Mouse (Mus musculus) liver, embryonic 13.5 days (tissue): ENCODE data around the gene Smyd4. TPM values are rescaled to one million over a fixed set of nuclear protein-coding genes. Genes with fewer than 3 reads are reported as not detected.

Experiments used
- ATAC-seq: fragments of 200-750 bp; cut with Nextera tagmentation; 2 replicates; pipeline ENCODE4 v1.8.0; 2017; ENCODE audit warnings: low read depth, mild to moderate bottlenecking, moderate number of reproducible peaks, moderate library complexity
- DNase-seq: peaks from one replicate; pipeline ENCODE4 v3.0.0; 2022
- H3K27ac ChIP-seq: fragments of 300-500 bp; sonication (generic); 2 replicates; pipeline ENCODE4 v1.5.1; 2015; ENCODE audit warnings: moderate library complexity, mild to moderate bottlenecking, inconsistent platforms
- H3K27me3 ChIP-seq: fragments of 300-500 bp; sonication (generic); 2 replicates; pipeline ENCODE4 v1.6.1; 2015; ENCODE audit warnings: mild to moderate bottlenecking, inconsistent platforms
- H3K36me3 ChIP-seq: fragments of 300-500 bp; sonication (generic); 2 replicates; pipeline ENCODE4 v1.6.1; 2015; ENCODE audit warnings: mild to moderate bottlenecking, inconsistent platforms
- H3K4me1 ChIP-seq: fragments of 300-500 bp; sonication (generic); replicated peaks from 2 replicates; pipeline ENCODE4 v1.6.1; 2015; ENCODE audit warnings: inconsistent platforms
- H3K4me2 ChIP-seq: fragments of 300-500 bp; sonication (generic); 2 replicates; pipeline ENCODE4 v1.6.1; 2015; ENCODE audit warnings: inconsistent platforms, mild to moderate bottlenecking, moderate library complexity
- H3K4me3 ChIP-seq: fragments of 300-500 bp; sonication (generic); replicated peaks from 2 replicates; pipeline ENCODE4 v1.5.1; 2015; ENCODE audit warnings: mild to moderate bottlenecking, inconsistent platforms
- H3K9ac ChIP-seq: fragments of 300-500 bp; sonication (generic); 2 replicates; pipeline ENCODE4 v1.6.1; 2015; ENCODE audit warnings: mild to moderate bottlenecking, inconsistent platforms
- H3K9me3 ChIP-seq: fragments of 300-500 bp; sonication (generic); replicated peaks from 2 replicates; pipeline ENCODE4 v1.6.1; 2016; ENCODE audit warnings: inconsistent platforms
- WGBS: fragments of 180-500 bp; shearing (Covaris S2); methylation state at CpG from one replicate; pipeline ENCODE4 v1.1.7; 2015; ENCODE audit not compliant: insufficient replicate concordance; 5-methylcytosine and 5-hydroxymethylcytosine counted together
- polyA plus RNA-seq: library from polyadenylated mRNA; unstranded; fragments of >200 nt; fragmentation: Nextera tagmentation; extraction: Ambion mirVana; gene quantifications from 2 replicates; pipeline ENCODE4 v1.2.1, GENCODE M21; 2015

Gene Smyd4
- polyA plus RNA-seq, 1 experiment from 2014 or later, result 5.1 TPM

DNA sequence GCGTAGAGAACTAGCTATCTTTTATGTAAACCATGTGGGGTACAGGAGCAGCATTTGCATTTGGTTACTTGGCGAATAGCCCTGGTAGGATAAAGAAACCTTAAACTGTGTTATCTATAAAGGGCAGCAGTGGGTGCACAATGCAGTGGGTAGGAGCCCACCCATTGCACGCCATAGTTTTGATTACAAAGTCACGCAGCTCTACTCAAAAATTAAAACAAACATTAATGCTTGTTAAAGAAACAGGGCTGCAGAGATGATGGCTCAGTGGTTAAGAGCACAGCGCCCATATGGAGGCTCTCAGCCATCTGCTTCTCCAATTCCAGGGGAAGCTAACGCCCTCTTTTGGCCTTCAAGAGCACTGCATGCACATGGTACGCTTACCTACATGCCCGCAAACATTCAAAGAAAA is 24.9 kb upstream of the Smyd4 start:
- H3K9ac ChIP-seq, result peak overlapping the region; percentile 15; the same call in 1 of the 2 replicates
- H3K27ac ChIP-seq, result peak overlapping the region; percentile 10; the same call in 1 of the 2 replicates
- no peaks in the 10 kb centered on the region for H3K9me3 ChIP-seq
- no peaks in the 10 kb centered on the region for H3K27me3 ChIP-seq
- H3K4me2 ChIP-seq, result peak overlapping the region; percentile 17; the same call in 1 of the 2 replicates
- ATAC-seq (peak; percentile 78), DNase-seq (no peak)
- H3K4me3 ChIP-seq, result no peak overlapping the region
- peaks cover 59% of the 10 kb centered on the region for H3K36me3 ChIP-seq
- H3K4me1 ChIP-seq, result peaks cover 62% of the 10 kb centered on the region
- WGBS, result 49% methylated on average over 8 of the region's 8 CpGs

DNA sequence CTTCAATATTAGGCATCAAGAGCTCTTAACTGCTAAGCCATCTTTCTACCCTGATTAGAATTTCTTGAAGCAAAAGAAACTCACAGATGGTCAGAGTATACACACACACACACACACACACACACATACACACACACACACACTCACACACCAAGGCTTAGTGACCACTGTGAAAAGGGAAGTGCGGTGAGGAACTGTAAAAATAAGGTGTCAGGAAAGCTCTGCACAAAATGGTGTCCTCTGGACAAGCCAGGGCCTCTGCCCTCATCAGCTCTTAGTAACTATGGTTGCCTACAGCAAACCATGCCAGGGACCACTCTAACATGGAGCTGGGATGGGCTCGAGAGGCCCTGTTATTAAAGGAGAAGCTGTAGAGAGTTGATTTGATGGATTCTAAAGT is 23.8 kb upstream of the Smyd4 start:
- Histone ChIP-seq H3K4me3 (no peak overlapping the region), H3K36me3 (peaks cover 59% of the 10 kb centered on the region), H3K9ac (no peak overlapping the region), H3K27me3 (no peaks in the 10 kb centered on the region), H3K4me2 (no peak overlapping the region), H3K4me1 (peaks cover 51% of the 10 kb centered on the region), H3K27ac (no peak overlapping the region), H3K9me3 (no peaks in the 10 kb centered on the region)
- ATAC-seq (no peak), DNase-seq (no peak)
- 65% methylated on average over 2 of the region's 2 CpGs for WGBS

DNA sequence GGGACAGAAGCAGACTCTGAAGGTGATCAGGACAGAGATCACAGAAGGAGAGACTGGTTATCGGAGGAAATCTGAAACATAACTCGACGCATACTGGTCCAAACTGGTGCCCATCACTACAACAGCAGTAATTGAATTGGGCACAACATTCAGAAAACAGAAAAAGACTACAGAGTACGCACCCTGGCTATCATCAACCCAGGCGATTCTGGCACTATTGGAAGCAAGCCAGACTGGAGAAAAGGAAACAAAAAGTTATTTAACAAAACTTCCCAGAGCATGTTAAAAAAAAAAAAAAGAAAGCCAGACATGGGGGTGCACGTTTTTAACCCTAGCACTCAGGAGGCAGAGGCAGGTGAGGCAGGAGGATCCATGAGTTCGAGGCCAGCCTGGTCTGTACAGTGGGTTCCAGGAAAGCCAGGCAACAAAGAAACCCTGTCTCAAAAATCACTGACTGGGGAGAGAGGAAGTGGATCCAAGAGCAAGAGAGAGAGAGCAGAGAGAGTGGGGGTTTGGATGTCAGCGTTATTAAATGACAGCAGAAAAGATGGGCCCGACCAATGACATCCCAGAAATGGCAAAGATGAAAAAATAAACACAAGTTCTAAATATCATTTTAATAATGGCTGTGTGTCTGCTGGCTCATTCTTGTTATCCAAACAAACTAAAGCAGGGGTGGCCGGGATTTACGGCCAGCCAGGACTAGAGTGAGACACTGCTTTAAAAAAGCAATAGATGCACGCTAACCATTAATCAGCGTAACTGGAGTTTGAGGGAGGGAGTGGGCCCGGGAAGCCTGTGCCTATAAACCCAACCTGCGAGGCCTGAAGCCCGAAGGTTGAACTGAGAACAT is 22.9 kb upstream of the Smyd4 start:
- Histone ChIP-seq H3K36me3 (peaks cover 59% of the 10 kb centered on the region), H3K4me1 (peaks cover 47% of the 10 kb centered on the region)
- WGBS, result 76% methylated on average over 16 of the region's 16 CpGs

DNA sequence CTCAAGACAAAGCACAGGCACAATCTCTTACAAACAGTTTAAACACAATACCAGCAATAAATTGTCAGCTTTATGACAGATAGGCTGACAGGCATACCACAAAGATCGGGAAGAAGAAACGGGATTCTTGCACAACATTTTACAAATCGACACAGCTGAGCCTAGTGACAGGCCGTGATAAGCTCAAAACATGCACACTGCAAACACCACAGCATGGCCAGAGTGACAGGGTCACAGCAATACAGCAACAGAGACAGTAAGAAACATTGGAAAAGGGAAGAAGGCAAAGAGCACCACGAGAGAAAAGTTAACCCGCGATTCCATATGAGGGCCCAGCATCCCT is 22.3 kb upstream of the Smyd4 start:
- no peak overlapping the region for H3K4me3 ChIP-seq
- peaks cover 65% of the 10 kb centered on the region for H3K36me3 ChIP-seq
- no peak overlapping the region for H3K4me2 ChIP-seq
- ATAC-seq (no peak), DNase-seq (no peak)
- no peaks in the 10 kb centered on the region for H3K9me3 ChIP-seq
- H3K4me1 ChIP-seq, result peaks cover 47% of the 10 kb centered on the region
- H3K27ac ChIP-seq, result 0 out of 2 replicates have a peak overlapping the region, but pooled peaks have one; percentile 9
- no peak overlapping the region for H3K9ac ChIP-seq
- H3K27me3 ChIP-seq, result no peaks in the 10 kb centered on the region
- 42% methylated on average over 7 of the region's 7 CpGs for WGBS

More for the DNA sequence above, 22.9 kb upstream of the Smyd4 start:
- Histone ChIP-seq H3K9ac (no peak overlapping the region), H3K4me2 (no peak overlapping the region), H3K27me3 (no peaks in the 10 kb centered on the region), H3K9me3 (no peaks in the 10 kb centered on the region), H3K27ac (no peak overlapping the region), H3K4me3 (no peak overlapping the region)
- no peak for ATAC-seq
- no peak for DNase-seq

DNA sequence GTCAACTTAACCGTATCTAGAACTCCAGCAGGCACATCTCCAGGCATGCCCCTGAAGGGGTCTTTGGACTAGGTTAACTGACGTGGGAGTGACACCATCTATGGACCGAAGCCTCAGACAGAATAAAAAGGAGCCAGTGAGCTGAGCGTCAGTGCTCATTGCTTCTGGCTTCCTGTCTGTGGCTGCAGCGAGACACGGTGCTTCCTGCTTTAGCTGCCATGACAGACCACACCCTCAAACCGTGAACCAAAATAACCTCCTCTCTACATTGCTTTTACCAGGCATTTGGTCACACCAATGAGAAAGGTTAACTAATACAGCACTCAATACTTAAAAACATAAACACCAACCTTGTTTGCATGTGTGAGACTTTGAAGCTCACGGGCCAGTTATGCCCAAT is 11.6 kb upstream of the Smyd4 start:
- H3K27me3 ChIP-seq, result no peaks in the 10 kb centered on the region
- no peak for ATAC-seq
- H3K9me3 ChIP-seq, result no peaks in the 10 kb centered on the region
- no peak overlapping the region for H3K9ac ChIP-seq
- 28% methylated on average over 8 of the region's 8 CpGs for WGBS
- H3K4me3 ChIP-seq, result no peak overlapping the region
- H3K27ac ChIP-seq, result 0 out of 2 replicates have a peak overlapping the region, but pooled peaks have one; percentile 35
- H3K4me1 ChIP-seq, result peaks cover 23% of the 10 kb centered on the region
- H3K36me3 ChIP-seq, result peaks cover 83% of the 10 kb centered on the region
- DNase-seq, result no peak
- H3K4me2 ChIP-seq, result 0 out of 2 replicates have a peak overlapping the region, but pooled peaks have one; percentile 2

DNA sequence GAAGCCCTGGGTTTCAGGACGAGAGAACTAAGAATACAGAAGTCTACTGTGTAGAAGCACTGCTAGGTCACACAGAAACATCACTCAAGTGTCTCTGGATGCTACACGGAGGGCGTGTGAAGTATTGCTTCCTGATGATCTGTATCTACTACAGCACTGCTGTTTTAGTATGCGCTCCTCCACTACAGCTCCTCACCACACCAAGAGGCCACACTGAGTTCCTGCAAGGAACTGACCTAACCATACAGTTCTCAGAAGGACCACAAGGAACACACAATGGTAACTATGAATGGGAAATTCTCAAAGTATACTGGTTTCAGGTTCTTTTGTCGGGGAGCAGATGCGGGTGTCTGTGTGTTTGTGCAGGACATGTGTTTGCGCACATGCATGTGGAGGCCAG is 11.0 kb upstream of the Smyd4 start:
- peaks cover 85% of the 10 kb centered on the region for H3K36me3 ChIP-seq
- ATAC-seq (no peak; the same call in 1 of the 2 replicates), DNase-seq (no peak)
- no peaks in the 10 kb centered on the region for H3K9me3 ChIP-seq
- 0 out of 2 replicates have a peak overlapping the region, but pooled peaks have one; percentile 35 for H3K27ac ChIP-seq
- 58% methylated on average over 7 of the region's 7 CpGs for WGBS
- H3K27me3 ChIP-seq, result no peaks in the 10 kb centered on the region
- H3K4me3 ChIP-seq, result no peak overlapping the region
- H3K9ac ChIP-seq, result no peak overlapping the region
- H3K4me1 ChIP-seq, result peaks cover 23% of the 10 kb centered on the region
- no peak overlapping the region for H3K4me2 ChIP-seq

- ATAC-seq, result no peak
- Histone ChIP-seq H3K27me3 (no peaks in the 10 kb centered on the region), H3K9me3 (no peaks in the 10 kb centered on the region), H3K4me1 (peaks cover 46% of the 10 kb centered on the region), H3K4me3 (no peak overlapping the region), H3K4me2 (no peak overlapping the region), H3K36me3 (peaks cover 74% of the 10 kb centered on the region), H3K9ac (no peak overlapping the region), H3K27ac (no peak overlapping the region)
- 92% methylated on average over 14 of the region's 14 CpGs for WGBS
- no peak for DNase-seq
These were observed 8.2 kb upstream of the Smyd4 start for GRCm38 (mm10) chr11:75340076-75340475.

DNA sequence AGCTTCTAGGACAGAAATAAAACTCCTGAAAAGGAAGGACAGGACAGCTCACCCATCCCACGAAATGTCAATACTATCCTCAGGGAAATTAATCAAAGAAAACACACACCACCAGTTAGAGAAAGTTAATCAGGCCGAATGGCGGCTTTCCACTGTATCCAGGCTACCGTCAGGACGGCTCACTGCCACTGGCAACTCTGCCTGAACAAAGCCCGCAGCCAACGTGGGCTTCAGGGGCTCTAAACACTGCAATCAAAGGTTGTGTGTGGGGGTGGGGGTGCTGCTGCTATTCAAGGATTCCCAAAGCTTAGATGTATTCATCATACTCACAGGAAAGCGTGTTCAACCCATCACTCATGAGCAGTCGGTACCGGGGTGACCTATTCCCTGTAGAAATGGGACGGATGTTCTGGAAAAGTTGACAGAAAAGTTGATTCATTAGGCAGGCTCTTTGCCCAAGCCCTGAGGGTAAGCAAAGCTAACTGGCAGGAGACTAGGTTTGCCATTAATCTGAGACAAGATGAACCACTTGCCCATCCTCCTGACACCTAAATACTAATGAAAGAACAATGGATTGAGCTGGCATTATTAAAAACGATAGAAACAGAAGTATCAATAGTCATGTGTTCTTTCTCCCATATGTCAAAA is 7.4 kb upstream of the Smyd4 start:
- Histone ChIP-seq H3K4me3 (no peak overlapping the region), H3K9me3 (no peaks in the 10 kb centered on the region), H3K4me1 (peaks cover 51% of the 10 kb centered on the region), H3K4me2 (no peak overlapping the region), H3K9ac (no peak overlapping the region), H3K36me3 (peaks cover 67% of the 10 kb centered on the region), H3K27me3 (no peaks in the 10 kb centered on the region), H3K27ac (no peak overlapping the region)
- no peak for DNase-seq
- WGBS, result 86% methylated on average over 12 of the region's 12 CpGs
- no peak for ATAC-seq

- Histone ChIP-seq H3K36me3 (peaks cover 45% of the 10 kb centered on the region), H3K9ac (no peak overlapping the region), H3K27ac (no peak overlapping the region), H3K9me3 (no peaks in the 10 kb centered on the region), H3K27me3 (no peaks in the 10 kb centered on the region), H3K4me1 (peaks cover 45% of the 10 kb centered on the region), H3K4me2 (no peak overlapping the region), H3K4me3 (no peak overlapping the region)
- WGBS, result 82% methylated on average over 2 of the region's 2 CpGs
- ATAC-seq (no peak), DNase-seq (no peak)
These were observed 5.1 kb upstream of the Smyd4 start for GRCm38 (mm10) chr11:75343096-75343495.

DNA sequence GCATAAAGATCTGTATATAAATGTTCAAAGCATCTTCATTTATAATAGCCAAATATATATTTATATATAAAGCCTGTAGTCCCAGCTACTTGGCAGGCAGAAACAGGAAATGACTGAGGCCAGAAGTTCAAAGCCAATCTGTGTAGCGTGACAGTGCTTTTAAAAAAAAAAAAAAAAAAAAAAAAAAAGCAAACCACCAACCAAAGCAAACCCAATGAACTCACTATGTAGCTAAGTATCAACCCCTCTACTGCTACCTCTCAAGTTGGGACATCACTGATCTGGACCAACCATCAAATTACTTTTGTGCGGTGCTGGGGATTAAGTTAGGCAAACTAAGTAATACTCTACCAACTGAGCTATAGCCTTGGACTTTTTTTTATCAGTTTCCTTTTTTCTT is 4.1 kb upstream of the Smyd4 start:
- no peak overlapping the region for H3K4me2 ChIP-seq
- DNase-seq (no peak), ATAC-seq (no peak)
- no peak overlapping the region for H3K4me3 ChIP-seq
- H3K36me3 ChIP-seq, result peaks cover 34% of the 10 kb centered on the region
- H3K27me3 ChIP-seq, result no peaks in the 10 kb centered on the region
- H3K27ac ChIP-seq, result no peak overlapping the region
- 76% methylated on average over 2 of the region's 2 CpGs for WGBS
- peaks cover 52% of the 10 kb centered on the region for H3K4me1 ChIP-seq
- H3K9ac ChIP-seq, result no peak overlapping the region
- H3K9me3 ChIP-seq, result no peaks in the 10 kb centered on the region

- Histone ChIP-seq H3K9me3 (no peaks in the 10 kb centered on the region), H3K4me3 (no peak overlapping the region), H3K4me1 (peaks cover 57% of the 10 kb centered on the region), H3K4me2 (no peak overlapping the region), H3K27me3 (no peaks in the 10 kb centered on the region), H3K36me3 (peaks cover 29% of the 10 kb centered on the region), H3K27ac (no peak overlapping the region), H3K9ac (no peak overlapping the region)
- 87% methylated on average over 5 of the region's 5 CpGs for WGBS
- DNase-seq, result no peak
- no peak for ATAC-seq
These were observed 3.5 kb upstream of the Smyd4 start for GRCm38 (mm10) chr11:75344716-75345115.
